Mouse (Mus musculus) embryonic fibroblast, embryonic 13.5 days (primary cell): ENCODE results near the gene 4933430I17Rik.

ENCODE experiments used
- CTCF ChIP-seq: IDR thresholded peaks from 2 replicates; pipeline ENCODE4 v1.5.1; 2011; ENCODE audit warnings: mild to moderate bottlenecking, control low read depth, low read length, moderate library complexity, borderline replicate concordance; ENCODE audit not compliant: insufficient read depth
- POLR2A ChIP-seq: IDR thresholded peaks from 2 replicates; pipeline ENCODE4 v1.6.1; 2011; ENCODE audit warnings: low read depth, mild to moderate bottlenecking, control low read depth, low read length, moderate library complexity

- TF ChIP-seq POLR2A (no peak), CTCF (no peak)
Measured at GRCm38 (mm10) chr4:62509946-62510345, 15.2 kb upstream of the 4933430I17Rik start.
